Mouse (Mus musculus): Measurements from ENCODE around the gene Serpina1c.
"Not testable (repeated sequence)": the region's sequence is repeated elsewhere in the genome, so short reads cannot be mapped to it uniquely, and the experiment has no call there.

The Serpina1c gene

GRCm38 (mm10) chr12:103904837-103905340 lies at the start of gene Serpina1c:
Gene Serpina1c (minus strand): TSS chr12:103904887.
- DNase-seq: not testable (repeated sequence)

GRCm38 (mm10) chr12:103952972-103953371 lies 48.3 kb upstream of the Serpina1c start:
- DNase-seq: not testable (repeated sequence)

GRCm38 (mm10) chr12:103946243-103946642 lies 41.6 kb upstream of the Serpina1c start:
- DNase-seq: no peak

- DNase-seq: peak; percentile 55 to 60
These were observed 4.5 kb upstream of the Serpina1c start for GRCm38 (mm10) chr12:103909181-103909580.

GRCm38 (mm10) chr12:103907746-103908145 lies 3.1 kb upstream of the Serpina1c start:
- peak in 1 of 2 experiments; percentile 13 for DNase-seq

- DNase-seq: not testable (repeated sequence)
These were observed 2.8 kb downstream of the Serpina1c start for GRCm38 (mm10) chr12:103901929-103902328.

- DNase-seq: not testable (repeated sequence)
These were observed 37.8 kb downstream of the Serpina1c start for GRCm38 (mm10) chr12:103866873-103867272.

GRCm38 (mm10) chr12:103863101-103863974 lies 41.3 kb downstream of the Serpina1c start, which contains the start of gene Serpina1a:
Gene Serpina1a (minus strand): TSS chr12:103863562.
- not testable (repeated sequence) for DNase-seq

- DNase-seq: no peak
These were observed 43.7 kb downstream of the Serpina1c start for GRCm38 (mm10) chr12:103860976-103861375.

GRCm38 (mm10) chr12:103860571-103860970 lies 44.1 kb downstream of the Serpina1c start:
- DNase-seq: peak; percentile 6 to 26

GRCm38 (mm10) chr12:103859584-103859983 lies 45.1 kb downstream of the Serpina1c start:
- DNase-seq: not testable (repeated sequence)

- DNase-seq: not testable (repeated sequence)
These were observed 51.7 kb downstream of the Serpina1c start for GRCm38 (mm10) chr12:103853032-103853431.
